Mouse (Mus musculus): ENCODE measurements around the gene Wipf3. TPM values are rescaled to one million over a fixed set of nuclear protein-coding genes. Genes with fewer than 3 reads are reported as not detected.

The Wipf3 gene
- polyA plus RNA-seq, 1 experiment, result 18.5 TPM

- Histone ChIP-seq H3K27me3 (ENCODE audit: control insufficient read depth, insufficient read depth, low read length, poor library complexity, severe bottlenecking) (no peaks in the 10 kb centered on the region), H3K36me3 (ENCODE audit: control insufficient read depth, insufficient read depth, low read length, poor library complexity, severe bottlenecking) (no peaks in the 10 kb centered on the region), H3K9me3 (replicated peaks; ENCODE audit: control insufficient read depth, insufficient read depth, low read length, poor library complexity, severe bottlenecking) (no peaks in the 10 kb centered on the region), H3K27ac (ENCODE audit: insufficient read depth, low read length) (no peak overlapping the region), H3K9ac (ENCODE audit: low read depth, poor library complexity, severe bottlenecking) (no peak overlapping the region), H3K4me1 (ENCODE audit: control insufficient read depth, insufficient read depth, low read length) (no peaks in the 10 kb centered on the region), H3K4me3 (ENCODE audit: low read depth, low read length) (no peak overlapping the region)
- TF ChIP-seq EP300 (IDR thresholded peaks at IDR 0.05; ENCODE audit: insufficient read depth, low read depth, low read length) (no peak), CTCF (IDR thresholded peaks at IDR 0.05; ENCODE audit: low read depth, low read length) (no peak), POLR2A (IDR thresholded peaks at IDR 0.05; ENCODE audit: insufficient read depth, low read length) (no peak)
Observed at GRCm38 (mm10) chr6:54537053-54537452, 107.7 kb downstream of the Wipf3 start.

GRCm38 (mm10) chr6:54538773-54539173 is 109.4 kb downstream of the Wipf3 start:
- no peaks in the 10 kb centered on the region for H3K9me3 ChIP-seq (replicated peaks; ENCODE audit: control insufficient read depth, insufficient read depth, low read length, poor library complexity, severe bottlenecking)
- TF ChIP-seq POLR2A (IDR thresholded peaks at IDR 0.05; ENCODE audit: insufficient read depth, low read length) (no peak), CTCF (IDR thresholded peaks at IDR 0.05; ENCODE audit: low read depth, low read length) (no peak), EP300 (IDR thresholded peaks at IDR 0.05; ENCODE audit: insufficient read depth, low read depth, low read length) (no peak)
- no peak overlapping the region for H3K9ac ChIP-seq (ENCODE audit: low read depth, poor library complexity, severe bottlenecking)
- H3K36me3 ChIP-seq (ENCODE audit: control insufficient read depth, insufficient read depth, low read length, poor library complexity, severe bottlenecking), result no peaks in the 10 kb centered on the region
- H3K4me3 ChIP-seq (ENCODE audit: low read depth, low read length), result no peak overlapping the region
- no peaks in the 10 kb centered on the region for H3K4me1 ChIP-seq (ENCODE audit: control insufficient read depth, insufficient read depth, low read length)
- no peaks in the 10 kb centered on the region for H3K27me3 ChIP-seq (ENCODE audit: control insufficient read depth, insufficient read depth, low read length, poor library complexity, severe bottlenecking)
- no peak overlapping the region for H3K27ac ChIP-seq (ENCODE audit: insufficient read depth, low read length)

- H3K9ac ChIP-seq (ENCODE audit: low read depth, poor library complexity, severe bottlenecking), result no peak overlapping the region
Observed at GRCm38 (mm10) chr6:54539396-54539795, 110.0 kb downstream of the Wipf3 start.

GRCm38 (mm10) chr6:54540252-54540887 is 111.0 kb downstream of the Wipf3 start:
- Histone ChIP-seq H3K27me3 (ENCODE audit: control insufficient read depth, insufficient read depth, low read length, poor library complexity, severe bottlenecking) (no peaks in the 10 kb centered on the region), H3K4me3 (ENCODE audit: low read depth, low read length) (no peak overlapping the region), H3K27ac (ENCODE audit: insufficient read depth, low read length) (no peak overlapping the region), H3K9me3 (replicated peaks; ENCODE audit: control insufficient read depth, insufficient read depth, low read length, poor library complexity, severe bottlenecking) (no peaks in the 10 kb centered on the region), H3K36me3 (ENCODE audit: control insufficient read depth, insufficient read depth, low read length, poor library complexity, severe bottlenecking) (no peaks in the 10 kb centered on the region), H3K9ac (ENCODE audit: low read depth, poor library complexity, severe bottlenecking) (no peak overlapping the region), H3K4me1 (ENCODE audit: control insufficient read depth, insufficient read depth, low read length) (no peaks in the 10 kb centered on the region)
- TF ChIP-seq POLR2A (IDR thresholded peaks at IDR 0.05; ENCODE audit: insufficient read depth, low read length), result no peak
- no peak for TF ChIP-seq EP300 (IDR thresholded peaks at IDR 0.05; ENCODE audit: insufficient read depth, low read depth, low read length)

More at GRCm38 (mm10) chr6:54539396-54539795, 110.0 kb downstream of the Wipf3 start:
- Histone ChIP-seq H3K36me3 (ENCODE audit: control insufficient read depth, insufficient read depth, low read length, poor library complexity, severe bottlenecking) (no peaks in the 10 kb centered on the region), H3K4me1 (ENCODE audit: control insufficient read depth, insufficient read depth, low read length) (no peaks in the 10 kb centered on the region), H3K27me3 (ENCODE audit: control insufficient read depth, insufficient read depth, low read length, poor library complexity, severe bottlenecking) (no peaks in the 10 kb centered on the region), H3K27ac (ENCODE audit: insufficient read depth, low read length) (no peak overlapping the region), H3K4me3 (ENCODE audit: low read depth, low read length) (no peak overlapping the region), H3K9me3 (replicated peaks; ENCODE audit: control insufficient read depth, insufficient read depth, low read length, poor library complexity, severe bottlenecking) (no peaks in the 10 kb centered on the region)
- TF ChIP-seq EP300 (IDR thresholded peaks at IDR 0.05; ENCODE audit: insufficient read depth, low read depth, low read length) (no peak), CTCF (IDR thresholded peaks at IDR 0.05; ENCODE audit: low read depth, low read length) (no peak), POLR2A (IDR thresholded peaks at IDR 0.05; ENCODE audit: insufficient read depth, low read length) (no peak)

- H3K4me1 ChIP-seq (ENCODE audit: control insufficient read depth, insufficient read depth, low read length), result no peaks in the 10 kb centered on the region
- TF ChIP-seq EP300 (IDR thresholded peaks at IDR 0.05; ENCODE audit: insufficient read depth, low read depth, low read length) (no peak), CTCF (IDR thresholded peaks at IDR 0.05; ENCODE audit: low read depth, low read length) (no peak), POLR2A (IDR thresholded peaks at IDR 0.05; ENCODE audit: insufficient read depth, low read length) (no peak)
- no peaks in the 10 kb centered on the region for H3K27me3 ChIP-seq (ENCODE audit: control insufficient read depth, insufficient read depth, low read length, poor library complexity, severe bottlenecking)
- H3K9ac ChIP-seq (ENCODE audit: low read depth, poor library complexity, severe bottlenecking), result no peak overlapping the region
- no peak overlapping the region for H3K27ac ChIP-seq (ENCODE audit: insufficient read depth, low read length)
- H3K9me3 ChIP-seq (replicated peaks; ENCODE audit: control insufficient read depth, insufficient read depth, low read length, poor library complexity, severe bottlenecking), result no peaks in the 10 kb centered on the region
- no peak overlapping the region for H3K4me3 ChIP-seq (ENCODE audit: low read depth, low read length)
- H3K36me3 ChIP-seq (ENCODE audit: control insufficient read depth, insufficient read depth, low read length, poor library complexity, severe bottlenecking), result no peaks in the 10 kb centered on the region
Observed at GRCm38 (mm10) chr6:54542836-54543235, 113.4 kb downstream of the Wipf3 start.

- TF ChIP-seq CTCF (IDR thresholded peaks at IDR 0.05; ENCODE audit: low read depth, low read length) (no peak), EP300 (IDR thresholded peaks at IDR 0.05; ENCODE audit: insufficient read depth, low read depth, low read length) (no peak), POLR2A (IDR thresholded peaks at IDR 0.05; ENCODE audit: insufficient read depth, low read length) (no peak)
- Histone ChIP-seq H3K27me3 (ENCODE audit: control insufficient read depth, insufficient read depth, low read length, poor library complexity, severe bottlenecking) (no peaks in the 10 kb centered on the region), H3K27ac (ENCODE audit: insufficient read depth, low read length) (no peak overlapping the region), H3K36me3 (ENCODE audit: control insufficient read depth, insufficient read depth, low read length, poor library complexity, severe bottlenecking) (no peaks in the 10 kb centered on the region), H3K4me3 (ENCODE audit: low read depth, low read length) (no peak overlapping the region), H3K9ac (ENCODE audit: low read depth, poor library complexity, severe bottlenecking) (no peak overlapping the region), H3K9me3 (replicated peaks; ENCODE audit: control insufficient read depth, insufficient read depth, low read length, poor library complexity, severe bottlenecking) (no peaks in the 10 kb centered on the region), H3K4me1 (ENCODE audit: control insufficient read depth, insufficient read depth, low read length) (no peaks in the 10 kb centered on the region)
Observed at GRCm38 (mm10) chr6:54543646-54544045, 114.2 kb downstream of the Wipf3 start.
